Mouse (Mus musculus) urinary bladder, adult 2 months (tissue): ENCODE data around the gene Sdk2. TPM values are rescaled to one million over a fixed set of nuclear protein-coding genes. Genes with fewer than 3 reads are reported as not detected.

ENCODE experiments used
- DNase-seq: peaks from one replicate; pipeline ENCODE4 v3.0.0; 2022; ENCODE audit warnings: low spot score
- polyA plus RNA-seq: library from polyadenylated mRNA; depleted of rRNA; stranded (reverse); fragments of >200 nt; gene quantifications from 2 replicates; pipeline ENCODE4 v1.2.3, GENCODE M21; 2012

Sdk2 gene
- polyA plus RNA-seq, 1 experiment: 0.56 TPM

DNA sequence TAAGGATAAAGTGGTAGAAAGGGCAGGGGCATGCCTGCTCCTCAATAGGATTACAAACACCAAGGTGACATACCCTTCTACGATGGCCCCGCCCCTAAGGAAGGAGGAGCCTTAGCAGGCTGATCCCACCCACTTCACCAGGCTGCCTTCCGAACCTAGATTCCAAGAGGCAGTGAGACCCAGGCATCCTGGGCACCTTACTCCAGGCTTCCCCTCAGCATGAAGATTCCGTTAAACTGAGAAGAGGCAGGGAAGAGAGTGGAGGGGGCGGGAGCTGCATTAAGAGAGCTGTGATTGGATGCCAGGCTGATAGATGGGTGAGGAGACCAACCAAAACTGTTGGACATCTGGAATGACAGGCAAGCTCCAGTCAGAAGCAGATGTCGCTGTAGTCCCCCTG lies 76.4 kb downstream of the Sdk2 start:
- no peak for DNase-seq

DNA sequence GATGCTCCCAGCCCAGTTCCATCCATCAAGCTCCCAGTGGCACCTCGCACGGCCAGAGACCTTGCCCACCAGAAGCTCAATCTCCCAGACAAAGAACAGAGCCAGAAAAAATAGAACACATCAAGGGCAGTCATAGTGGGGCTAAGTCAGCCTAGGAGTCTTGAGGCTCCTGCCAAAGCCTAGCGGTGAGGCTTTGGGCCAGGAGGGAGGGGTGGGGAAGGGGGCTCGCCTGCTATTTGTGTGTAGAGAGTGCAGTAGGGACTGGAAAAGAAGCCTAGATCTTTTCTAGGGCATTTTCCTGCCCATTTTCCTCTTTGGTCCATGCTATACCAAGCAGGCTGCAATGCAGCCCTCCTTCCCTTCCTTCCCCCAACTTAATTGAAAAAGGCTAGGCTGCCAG lies 76.8 kb downstream of the Sdk2 start:
- DNase-seq: no peak

DNA sequence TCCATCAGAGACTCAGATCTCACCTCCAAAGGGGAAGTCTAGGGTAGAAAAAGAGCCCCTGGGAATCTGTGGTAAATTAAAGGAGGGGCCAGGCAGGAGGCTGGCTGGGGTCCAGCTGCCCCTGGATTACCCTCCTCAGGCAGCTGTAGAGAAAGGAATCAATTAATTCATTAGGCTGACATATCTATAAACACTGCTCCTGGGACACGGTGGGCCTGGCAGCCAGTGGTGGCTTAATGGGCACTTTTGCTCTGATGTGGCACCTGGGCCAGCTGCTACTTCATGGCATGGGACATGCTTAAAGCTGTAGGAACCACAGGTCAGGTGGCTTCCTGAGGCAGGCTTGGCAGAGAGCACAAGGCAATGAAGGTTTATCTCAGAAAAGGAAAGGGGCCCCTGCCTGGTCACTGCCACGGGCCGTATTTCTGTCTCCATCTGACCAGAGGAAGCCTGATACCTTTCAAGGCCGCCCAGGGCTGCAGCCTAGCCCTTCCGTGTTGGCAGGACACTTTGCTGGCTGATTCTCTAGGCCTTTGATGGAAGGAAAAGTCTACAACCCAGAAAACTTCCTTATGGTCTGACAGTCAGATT lies 80.9 kb downstream of the Sdk2 start:
- no peak for DNase-seq

DNA sequence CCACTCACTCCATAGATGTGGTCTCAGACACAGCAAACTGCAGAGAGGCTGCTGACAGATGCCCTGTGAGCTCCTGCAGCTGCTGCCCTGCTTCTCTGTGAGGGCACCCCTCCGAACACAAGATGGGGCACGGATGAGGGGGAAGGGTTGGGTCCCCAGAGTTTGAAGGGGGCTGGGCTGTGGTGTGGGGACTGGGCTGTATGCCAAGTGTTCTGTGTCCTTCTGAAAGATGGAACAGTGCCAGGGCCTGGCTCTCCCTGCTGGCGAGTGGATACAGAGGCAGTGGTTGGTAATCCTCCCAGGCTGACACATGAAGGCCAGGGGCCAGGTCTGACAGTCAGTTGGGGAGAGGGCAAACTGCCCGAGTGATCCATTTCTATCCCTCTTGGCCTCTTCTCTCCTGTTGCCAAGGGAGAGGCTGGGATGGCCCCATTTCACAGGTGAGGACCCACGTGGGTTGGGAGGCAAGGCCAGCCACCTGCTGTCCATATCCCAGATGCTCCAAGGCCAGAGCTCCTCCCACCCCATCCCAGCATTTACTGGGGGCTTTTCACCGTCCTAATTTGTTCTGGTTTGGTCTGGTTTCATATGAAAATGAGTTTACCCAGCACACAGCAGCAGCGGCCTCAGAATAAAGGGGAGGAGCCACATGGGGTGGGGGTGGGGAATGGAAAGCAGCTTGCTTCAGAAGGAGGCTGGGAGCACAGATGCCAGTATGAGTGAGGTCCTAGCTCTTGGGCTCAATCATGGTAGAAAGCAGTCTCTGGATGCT lies 84.9 kb downstream of the Sdk2 start:
- no peak for DNase-seq

DNA sequence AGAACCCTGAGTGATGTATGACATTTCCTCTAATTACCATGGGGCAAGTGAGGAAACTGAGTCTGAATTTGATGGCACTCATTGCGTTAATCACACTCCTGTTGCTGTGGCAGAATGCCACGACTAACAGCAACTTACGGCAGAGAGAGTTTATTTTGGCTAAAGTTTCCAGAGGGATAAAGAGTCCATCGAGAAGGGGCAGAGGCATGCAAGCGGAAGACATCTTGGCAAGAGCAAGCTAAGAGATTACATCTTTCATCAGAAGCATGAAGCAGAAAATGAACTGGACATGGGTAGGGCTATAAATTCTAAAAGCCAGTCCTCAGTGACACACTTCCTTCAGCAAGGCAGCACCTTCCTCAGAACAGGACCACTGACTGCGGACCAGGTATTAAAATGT lies 85.8 kb downstream of the Sdk2 start:
- DNase-seq: no peak

DNA sequence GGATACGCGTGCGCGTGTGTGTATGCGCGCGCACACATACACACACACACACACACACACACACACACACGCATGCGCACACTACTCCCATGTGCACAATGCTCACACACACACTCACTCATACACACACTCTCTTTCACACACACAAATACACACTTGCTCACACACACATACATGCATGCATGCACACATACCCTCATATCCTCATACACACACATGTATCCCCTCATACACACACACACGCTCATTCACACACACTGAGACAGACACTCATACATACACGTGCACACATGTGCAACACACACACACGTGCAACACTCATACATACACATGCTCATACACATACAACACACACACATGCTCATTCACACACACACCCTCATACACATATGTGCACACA lies 88.5 kb downstream of the Sdk2 start:
- DNase-seq: no peak

DNA sequence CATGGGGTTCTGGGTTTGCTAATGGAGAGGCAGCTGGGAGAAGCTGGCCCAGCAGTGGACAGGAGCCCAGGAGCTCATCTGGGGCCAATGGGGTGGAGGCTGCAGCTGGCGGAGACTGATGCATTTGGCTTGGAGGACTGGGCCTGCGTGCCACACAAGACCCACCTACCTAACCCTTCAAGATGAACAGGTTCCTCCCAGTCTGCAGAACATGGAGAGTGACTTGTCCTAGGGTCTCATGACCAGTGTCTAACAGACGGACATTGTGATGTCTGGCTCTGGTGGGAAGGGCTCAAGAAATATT lies 91.2 kb downstream of the Sdk2 start:
- no peak for DNase-seq

DNA sequence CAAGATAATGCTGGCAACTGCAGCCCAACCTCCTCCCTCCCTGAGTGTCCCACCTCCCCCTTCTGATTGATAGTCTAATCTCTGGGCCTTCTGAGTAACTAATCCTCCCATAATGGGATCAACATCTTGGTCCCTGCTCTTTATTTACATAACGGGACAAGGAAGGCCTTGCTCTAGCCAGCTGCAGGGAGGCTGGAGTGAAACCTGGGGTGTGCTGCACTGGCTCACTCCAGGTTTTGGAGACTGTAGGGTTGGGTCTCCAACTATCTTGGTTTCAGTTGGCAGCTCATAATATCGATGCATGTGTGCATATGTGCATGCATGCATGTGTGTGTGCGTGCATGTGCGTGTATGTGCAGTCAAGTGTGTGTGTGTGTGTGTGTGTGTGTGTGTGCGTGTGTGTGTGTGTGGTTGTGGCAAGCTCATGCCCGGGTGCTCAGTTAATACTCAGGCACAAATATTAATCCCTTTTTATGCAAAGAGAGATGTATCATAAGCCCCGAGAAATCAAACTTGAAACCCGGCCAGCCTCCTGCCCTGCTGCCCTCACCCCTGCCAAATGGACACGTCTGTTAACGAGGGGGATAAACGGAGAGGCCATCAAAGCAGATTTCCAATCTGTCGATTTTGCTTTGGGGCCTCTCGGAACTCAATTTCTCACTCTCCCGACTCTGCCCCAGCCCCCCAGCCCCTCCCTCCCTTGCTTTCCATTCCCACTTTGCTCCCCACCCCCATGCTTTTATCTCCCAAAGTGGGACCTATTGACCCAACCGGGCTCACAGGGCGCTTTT lies 91.8 kb downstream of the Sdk2 start:
- no peak for DNase-seq

DNA sequence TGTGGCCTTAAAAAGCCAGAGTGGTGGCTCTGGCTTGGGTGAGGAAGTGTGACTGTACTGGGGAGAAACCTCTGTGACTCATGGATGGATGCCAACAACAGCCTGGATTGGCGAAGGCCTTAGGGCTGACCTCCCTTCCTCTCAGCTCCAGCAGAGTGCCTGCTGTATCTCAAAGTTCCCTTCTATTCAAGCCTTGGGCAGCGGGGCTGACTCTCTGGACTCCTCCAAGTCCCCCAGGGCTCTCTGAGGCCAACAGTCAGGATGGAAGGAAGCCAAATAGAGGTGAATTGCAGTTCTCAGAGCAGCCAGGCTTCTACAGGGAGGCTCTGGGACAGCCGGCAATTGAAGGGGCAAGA lies 94.4 kb downstream of the Sdk2 start:
- no peak for DNase-seq

DNA sequence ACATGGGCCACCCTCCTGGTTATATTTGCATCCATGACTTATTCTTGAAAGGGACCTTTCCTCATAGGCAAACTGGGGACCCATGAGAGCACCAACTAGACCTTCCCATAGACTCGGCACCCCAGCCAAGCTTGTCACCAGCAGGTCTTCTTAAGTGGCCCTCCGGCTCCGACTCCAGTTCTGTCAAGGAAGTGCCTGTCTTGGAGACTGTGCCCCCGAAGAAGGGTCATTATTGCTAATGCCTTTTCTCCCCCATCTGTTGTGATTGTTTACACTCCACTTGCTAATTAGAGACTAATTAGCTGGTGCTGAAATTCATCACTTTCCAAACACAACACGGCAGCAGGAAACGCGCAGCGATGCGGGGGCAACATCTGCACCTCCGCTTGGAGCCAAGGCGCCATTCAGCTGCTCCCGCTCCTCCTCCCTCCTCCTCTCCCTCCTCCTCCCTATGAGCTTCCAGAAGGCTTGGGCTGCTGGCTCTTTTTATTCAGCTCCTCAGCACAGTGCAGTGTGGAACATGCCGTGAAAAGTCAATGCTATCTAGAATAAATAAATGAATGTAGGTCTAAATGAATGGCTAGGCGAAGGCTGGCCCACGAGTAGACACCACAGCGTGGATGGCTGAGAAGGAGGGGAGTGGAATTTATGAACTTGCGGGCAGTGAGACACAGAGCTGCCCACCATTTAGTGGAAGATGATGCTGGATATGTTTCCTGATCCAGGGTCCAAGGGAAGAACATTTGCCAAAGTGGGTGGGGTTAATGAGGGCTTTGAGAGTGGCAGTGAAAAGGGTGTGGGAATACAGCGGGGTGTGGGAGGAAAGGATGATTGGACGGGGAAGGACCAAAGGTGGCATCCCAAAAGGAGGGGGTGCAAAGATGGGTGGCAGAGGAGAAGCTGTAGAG lies 95.0 kb downstream of the Sdk2 start:
- DNase-seq: no peak

DNA sequence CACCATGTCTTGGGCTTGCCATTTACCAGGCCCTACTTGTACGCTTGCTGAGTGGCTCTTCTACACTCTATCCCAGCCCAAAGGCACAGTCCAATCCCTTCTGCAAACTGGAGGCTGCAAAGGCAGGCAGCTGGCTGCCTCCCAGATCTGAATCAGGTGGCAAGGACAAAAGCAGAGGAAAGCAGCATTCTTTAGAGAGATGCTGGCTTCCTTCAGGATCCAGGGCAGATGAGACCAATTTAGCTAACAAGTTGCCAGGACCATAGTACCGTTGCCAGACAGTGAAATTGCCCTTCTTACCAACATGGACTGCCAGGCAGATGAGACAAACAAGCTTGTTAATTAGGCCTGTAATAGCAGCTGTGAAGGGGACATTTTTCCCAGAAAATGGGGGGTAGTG lies 96.8 kb downstream of the Sdk2 start:
- DNase-seq: no peak

DNA sequence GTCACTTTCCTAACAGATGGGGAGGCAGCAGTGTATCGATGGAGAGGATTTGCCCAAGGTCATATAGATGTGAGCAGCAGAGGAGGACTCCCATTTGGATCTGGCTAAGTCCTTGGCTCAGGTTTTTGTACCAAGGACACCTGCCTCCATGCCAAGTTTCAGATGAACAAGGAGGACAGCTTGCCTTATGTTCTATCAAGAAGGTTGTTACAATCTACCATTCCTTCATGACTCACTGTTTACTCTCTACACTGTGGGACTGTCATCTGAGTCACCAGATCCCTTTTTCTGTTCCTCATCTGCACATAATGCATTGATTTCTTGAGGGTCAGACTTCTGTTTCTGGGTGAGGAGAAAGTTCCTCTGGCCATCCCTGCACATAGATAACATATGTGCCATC lies 101.6 kb downstream of the Sdk2 start:
- no peak for DNase-seq

DNA sequence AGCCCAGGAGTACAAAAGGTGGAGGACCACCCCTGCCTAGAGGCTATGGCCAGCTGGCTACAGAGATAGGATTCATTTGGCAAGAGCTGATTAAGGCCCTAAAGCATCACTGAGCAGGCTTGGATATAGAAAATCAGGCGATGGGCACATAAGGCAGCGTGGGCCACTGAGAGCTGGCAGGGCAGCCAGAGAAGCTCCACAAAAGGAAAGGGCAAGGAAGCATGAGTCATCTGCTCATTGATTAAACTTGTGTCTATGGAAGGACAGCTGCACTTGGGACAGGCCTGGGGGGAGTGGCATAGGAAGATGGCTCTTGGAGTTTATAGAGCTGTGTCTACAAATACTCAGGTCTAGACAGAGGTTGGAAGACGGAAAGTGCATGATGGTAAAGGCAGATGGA lies 104.1 kb downstream of the Sdk2 start:
- no peak for DNase-seq

DNA sequence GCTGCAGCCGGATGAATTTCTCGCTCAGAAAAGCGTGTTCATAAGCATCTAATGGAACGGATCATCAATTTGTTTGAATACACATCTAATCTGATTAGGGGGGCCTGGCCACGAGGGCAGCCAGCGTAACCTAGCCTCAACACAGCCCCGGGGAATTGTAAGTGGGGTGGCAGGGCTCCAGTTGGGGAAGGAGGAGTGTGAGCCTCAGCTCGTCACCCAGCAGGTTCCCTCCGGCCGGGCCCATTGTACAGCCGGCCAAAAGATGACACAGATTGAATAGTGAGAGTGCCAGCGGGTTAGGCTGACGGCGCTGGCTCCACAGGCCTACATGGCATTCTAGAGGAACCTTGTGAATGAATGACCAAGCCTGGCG lies 115.2 kb downstream of the Sdk2 start:
- no peak for DNase-seq

DNA sequence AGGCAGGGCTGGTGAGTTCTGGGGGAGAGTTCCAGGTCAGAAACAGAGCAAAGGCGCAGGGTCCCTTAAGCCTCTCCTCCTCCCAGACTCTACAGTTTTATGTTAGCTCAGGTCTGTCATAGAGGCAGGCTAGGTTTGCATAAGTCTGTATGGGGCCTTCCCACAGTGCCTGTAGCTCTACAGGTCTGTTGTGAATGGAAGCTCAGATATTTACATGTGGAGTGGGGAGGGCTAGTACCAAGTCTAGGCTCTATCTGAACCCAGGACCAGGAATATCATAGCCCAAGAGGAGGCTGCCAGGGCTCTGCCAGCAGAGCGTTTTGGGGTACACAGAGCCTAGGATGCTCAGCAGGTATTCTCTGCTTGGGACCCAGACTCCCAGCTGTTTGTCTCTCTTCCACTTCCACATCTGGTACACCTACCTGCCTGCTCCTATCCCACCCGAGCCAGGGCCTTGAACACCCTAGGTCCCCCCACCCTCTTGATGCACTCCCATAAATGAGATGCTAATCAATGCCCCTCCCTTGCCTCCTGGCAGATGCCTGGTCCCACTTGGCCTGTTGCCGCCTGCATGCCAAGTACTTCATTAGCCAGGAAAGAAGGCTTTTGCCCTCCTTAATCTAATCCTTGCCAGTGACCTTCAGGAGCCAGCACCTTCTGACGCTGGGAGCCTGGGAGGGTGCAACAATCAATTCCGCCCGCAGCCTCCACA lies 115.8 kb downstream of the Sdk2 start:
- DNase-seq: no peak

DNA sequence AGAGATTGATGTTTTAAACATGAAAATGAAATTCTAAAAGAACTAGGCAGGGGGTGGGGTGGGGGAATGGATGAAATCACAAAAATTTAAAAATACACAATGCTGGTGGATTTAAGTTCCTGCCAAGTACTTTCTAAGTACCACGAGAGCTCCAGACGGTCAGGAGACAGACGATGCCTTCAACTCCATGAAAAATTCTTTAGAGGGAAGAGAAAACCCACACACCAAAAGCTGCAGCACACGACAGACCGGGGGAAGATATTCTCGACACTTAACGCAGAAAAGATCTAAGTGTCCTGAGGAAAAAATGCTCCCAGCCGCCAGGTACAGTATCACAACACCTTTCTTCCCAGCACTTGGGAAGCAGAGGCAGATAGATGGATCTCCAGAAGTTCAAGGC lies 118.2 kb downstream of the Sdk2 start:
- DNase-seq: no peak

DNA sequence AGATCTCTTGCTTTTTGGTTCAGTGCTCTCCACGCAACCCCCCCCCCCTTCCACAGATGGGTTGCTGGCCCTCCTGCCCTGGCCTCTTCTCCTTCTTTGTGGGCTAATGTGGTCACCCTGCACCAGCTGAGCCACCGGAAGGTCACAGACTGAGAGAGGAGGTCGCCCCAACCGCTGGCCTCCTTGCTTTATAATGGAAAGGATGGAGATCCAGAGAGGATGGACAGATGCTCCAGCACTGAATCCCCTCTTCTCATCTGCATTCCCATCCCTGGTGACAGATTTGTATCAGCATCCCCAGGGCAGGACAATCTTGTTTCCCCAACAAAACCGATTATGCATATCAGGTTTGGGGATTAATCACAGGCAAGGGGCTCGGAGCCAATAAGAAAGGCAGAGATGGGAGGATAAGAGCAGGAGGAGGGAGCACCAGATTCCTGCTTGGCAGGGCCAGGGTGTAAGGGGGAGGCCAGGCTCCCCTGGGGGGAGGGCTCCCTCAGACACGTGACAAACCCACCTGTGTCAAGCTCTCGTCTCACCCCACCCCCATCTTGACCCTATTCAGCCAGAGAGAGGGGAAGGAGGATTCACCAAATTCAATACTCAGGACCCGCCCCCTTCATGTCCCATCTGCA lies 124.6 kb downstream of the Sdk2 start:
- DNase-seq: no peak

DNA sequence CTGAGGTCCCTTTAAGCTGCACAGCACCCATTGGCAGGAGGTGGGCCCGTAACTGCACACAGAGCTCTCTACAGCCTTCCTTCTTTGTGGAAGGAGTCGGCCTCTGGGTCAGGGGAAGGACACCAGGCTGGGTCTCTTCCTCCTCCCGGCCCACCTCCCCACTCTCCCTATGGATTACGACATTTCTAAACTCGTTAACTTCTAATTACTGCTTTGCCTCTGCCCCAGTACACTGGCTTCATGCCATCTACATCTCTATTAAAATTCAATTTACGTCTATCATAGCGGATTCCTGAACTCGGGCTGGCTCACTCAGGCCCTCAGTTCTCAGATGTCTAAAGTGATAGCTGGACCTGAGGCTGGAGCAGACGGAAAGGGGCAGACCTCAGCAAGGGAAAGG lies 133.2 kb downstream of the Sdk2 start:
- DNase-seq: no peak

DNA sequence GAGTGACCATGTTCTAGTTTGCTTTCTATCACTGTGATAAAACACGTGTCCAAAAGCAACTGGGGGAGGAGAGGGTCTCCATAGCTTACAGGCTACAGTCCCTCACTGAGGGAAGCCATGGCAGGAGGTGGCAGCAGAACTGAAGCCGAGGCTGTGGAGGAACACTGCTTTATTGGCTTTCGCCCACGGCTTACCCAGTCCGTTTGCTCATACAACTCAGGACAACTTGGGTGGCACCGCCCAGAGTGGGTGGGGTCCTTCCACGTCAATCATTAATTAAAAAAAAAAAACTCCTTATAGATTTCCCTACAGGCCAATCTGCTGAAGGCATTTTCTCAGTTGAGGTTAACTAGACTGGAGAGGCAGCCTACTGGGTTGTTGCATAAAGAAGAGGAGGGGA lies 133.9 kb downstream of the Sdk2 start:
- DNase-seq: no peak

DNA sequence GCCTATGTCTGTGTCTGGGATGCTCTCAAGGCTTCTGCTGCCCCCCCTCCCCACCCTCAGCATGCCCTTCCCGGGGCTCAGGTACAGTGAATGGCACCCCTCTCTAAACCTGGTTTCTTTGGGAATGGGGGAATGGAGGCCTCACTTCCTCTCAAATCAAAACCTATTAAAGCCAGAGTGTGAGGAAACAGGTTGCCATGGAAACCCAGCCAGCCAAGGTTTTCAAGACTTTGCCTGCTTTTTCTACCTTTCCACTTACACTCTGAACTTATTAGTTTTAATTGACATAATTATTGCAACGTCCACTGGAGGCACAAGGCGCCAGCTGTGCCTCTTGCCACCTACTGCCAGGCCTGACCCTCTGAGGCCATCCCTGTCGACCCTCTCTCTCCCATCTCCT lies 135.1 kb downstream of the Sdk2 start:
- no peak for DNase-seq

DNA sequence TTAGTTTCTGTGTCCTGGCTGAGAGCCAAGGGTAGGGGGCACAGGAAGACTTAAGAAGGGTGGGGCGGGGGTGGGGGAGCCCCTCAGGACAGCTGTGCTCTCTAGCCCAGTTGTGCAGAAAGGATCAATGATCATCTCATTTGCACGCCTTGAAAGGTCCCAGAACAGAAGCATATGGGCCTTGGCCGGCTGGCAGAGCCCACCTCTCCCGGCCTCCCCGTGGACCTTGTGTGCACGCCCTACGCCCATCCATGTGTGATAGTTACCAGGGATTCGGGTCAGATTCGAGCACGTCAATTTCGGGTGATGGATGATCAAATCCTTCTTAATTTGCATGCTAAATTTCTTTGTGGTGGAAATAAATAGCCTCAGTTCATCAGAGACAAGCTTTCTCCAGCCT lies 136.7 kb downstream of the Sdk2 start:
- DNase-seq: no peak
